Mouse (Mus musculus): ENCODE results near the gene Otogl.

GRCm38 (mm10) chr10:107867414-107867813 is 44.5 kb downstream of the Otogl start:
- TF ChIP-seq POLR2A (IDR thresholded peaks at IDR 0.05; ENCODE audit: insufficient read length, low read depth) (no peak), E2F4 (IDR thresholded peaks at IDR 0.05; ENCODE audit: insufficient read depth) (no peak)

Data from myocyte (in vitro differentiated cells).